Mouse (Mus musculus): ENCODE results near the gene Tpd52l2.

The Tpd52l2 gene

DNA sequence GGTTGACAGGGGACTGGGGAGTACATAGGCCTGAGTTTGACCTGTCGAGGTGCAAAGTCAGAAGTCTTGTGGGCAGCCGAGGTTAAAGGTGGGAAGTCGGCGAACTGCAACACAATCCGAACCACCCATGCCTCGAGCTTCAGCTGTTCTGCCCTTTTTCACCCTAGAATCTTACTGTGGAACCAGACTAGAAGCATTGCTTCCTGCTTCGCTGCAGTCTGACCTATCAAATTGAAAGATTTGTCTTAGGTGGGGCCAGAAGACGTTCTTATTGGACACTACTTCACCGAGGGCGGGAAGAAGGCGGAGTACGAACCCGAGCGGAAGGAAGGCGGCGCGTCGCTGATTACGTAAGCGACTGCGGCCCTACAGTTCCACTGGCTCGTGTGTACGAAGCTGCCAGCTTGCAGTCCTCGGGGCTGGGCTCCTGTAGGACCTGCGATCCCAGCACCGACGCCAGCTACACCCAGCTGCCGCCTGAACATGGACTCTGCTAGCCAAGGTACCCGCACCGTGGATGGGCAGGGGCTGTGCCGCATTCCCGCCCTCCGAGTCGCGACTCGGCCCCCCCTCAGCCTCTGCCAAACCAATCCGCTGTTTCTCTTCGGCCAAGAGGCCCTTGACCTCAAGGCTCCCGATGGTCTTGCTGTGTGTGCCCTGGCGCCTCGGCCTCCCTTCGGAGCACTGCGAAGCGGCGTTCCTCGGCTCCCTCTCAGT lies at the start of gene Tpd52l2:
Gene Tpd52l2, plus strand, starts transcription at position 312 of the 717 bp plus-strand sequence.
- peak; percentile 73 to 92 for DNase-seq (ENCODE audit: low spot score in 2 of 2)

DNA sequence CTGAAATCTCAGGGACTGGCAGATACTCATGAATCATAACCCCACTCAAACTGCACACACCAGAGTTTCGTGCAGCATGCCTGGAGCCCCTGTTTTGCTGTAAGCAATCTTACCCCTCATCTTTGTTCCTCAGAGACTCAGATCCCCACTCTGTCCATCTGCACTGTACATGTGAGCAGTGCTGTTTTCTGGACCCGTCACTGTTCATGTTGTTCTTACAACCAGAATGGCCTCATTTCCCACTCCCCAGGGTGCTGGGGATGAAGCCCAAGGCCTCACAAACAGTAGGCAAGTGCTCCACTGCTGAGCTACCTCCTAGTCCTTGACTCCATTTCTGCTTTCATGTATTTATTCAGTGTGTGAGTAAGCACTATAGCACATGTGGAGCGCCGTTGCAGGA lies 44.8 kb upstream of the Tpd52l2 start:
- DNase-seq (ENCODE audit: low spot score in 2 of 2) = no peak

DNA sequence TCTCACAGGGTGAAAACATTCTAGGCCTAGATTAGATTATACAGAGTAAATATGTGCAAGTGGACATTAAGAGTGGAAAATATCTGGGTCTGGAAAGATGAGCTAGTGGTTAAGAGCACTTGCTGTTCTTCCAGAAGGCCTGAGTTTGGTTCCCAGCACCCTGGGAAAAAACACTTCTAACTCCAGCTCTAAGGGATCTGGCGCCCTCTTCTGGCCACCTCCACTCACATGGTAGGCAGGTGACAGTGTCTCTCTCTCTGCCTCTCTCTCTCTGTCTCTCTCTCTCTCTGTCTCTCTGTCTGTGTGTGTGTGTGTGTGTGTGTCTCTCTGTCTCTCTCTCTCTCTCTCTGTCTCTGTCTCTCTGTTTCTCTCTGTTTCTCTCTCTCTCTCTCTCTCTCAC lies 43.7 kb upstream of the Tpd52l2 start:
- DNase-seq (ENCODE audit: low spot score in 2 of 2) = no peak

DNA sequence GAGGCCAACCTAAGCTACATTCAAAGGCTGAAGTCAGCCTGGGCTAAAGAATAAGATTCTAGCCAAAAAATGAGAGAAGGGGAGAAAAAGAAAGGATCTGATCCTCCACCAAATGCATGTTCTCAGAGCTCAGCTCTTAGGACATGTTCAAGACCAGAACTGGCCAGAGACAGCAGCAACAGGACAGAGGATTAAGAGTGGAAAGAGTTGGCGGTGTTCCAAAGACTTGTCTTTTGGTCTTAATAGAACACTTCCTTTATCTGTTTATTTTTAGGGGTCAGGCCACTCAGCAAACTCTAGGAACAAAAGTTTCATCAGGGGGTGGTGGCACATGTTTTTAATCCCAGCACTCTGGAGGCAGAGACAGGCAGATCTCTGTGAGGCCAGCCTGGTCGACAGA lies 41.0 kb upstream of the Tpd52l2 start:
- DNase-seq (ENCODE audit: low spot score in 2 of 2) = no peak

DNA sequence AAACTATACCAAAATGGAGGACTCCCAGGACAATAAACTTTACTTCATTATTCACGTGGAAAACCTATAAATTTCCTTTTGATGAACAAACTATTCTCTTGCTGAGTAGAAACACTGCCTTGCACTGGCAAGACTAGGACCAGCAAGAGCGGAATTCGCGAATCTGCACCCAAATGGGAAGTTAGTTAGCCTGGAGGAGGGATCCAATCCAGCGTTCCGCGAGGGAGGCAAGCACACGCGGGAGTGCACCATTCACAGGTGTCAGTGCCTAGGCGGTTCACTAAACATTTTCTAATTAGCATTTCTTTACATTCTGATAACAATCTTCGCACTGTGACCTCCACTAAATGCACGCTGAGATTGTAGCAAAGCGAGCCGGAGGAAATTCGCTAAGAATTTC lies 39.1 kb upstream of the Tpd52l2 start:
- DNase-seq (ENCODE audit: low spot score in 2 of 2) = no peak

DNA sequence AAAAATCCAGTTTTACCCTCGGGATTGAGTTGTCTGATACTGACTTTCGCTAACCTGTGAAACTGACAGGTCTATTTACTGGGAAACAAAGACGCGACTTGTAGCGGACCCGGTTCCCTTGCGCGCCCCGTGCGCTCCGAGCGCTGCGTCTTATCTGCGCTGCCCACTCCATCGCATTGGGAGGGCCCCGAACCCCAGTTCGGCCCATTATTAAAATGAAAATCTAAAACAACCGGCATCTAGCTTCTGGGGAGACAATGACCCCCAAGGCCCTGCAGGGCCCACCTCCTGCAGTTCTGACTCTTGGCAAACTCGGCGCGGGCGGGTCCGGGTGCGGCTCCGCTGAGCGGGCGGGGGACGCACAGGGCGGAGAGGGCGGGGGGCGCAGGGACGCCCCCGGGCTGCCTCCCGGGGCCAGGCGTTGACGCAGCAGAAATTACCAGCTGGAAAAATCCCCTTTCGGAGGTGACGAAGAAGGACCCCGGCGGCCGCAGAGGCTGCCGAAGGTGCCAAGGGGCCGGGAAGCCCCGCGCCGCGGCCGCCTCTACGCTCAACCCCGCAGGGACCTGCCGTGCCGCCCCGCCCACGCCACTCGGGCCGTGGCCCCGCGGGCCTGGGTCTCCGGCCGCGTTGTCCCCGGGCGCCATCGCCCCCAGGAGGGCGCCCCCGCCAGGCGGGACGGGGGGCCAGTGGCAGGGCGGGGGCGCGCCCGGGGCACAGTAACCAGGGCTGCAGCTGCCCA lies 38.4 kb upstream of the Tpd52l2 start:
- DNase-seq (ENCODE audit: low spot score in 2 of 2) = peak in 1 of 2 experiments; percentile 31

DNA sequence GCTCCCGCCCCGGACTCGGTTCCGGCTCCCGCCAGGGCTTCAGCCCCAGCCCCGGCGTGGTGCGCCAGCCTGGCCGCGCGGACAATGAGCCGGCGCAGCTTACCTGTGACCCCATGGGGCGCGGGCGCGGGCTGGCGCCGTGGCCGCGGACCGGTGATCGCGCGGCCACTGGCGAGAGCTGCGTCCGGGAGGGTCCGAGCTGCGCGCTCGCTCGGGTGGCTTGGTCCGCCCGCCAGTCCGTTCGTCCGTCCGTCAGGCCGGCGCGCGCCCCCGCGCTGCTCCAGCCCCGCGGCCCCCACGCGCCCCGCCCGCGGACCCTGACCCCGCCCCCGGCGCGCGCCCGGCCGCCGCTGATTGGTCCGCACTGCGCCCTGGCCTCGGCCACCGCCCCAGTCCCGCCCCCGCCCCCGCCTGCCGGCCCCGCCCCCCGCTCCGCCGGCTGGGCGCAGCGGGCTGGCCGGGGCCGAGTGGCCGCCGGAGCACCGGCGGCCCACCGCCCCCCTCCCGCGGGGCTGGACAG lies 37.7 kb upstream of the Tpd52l2 start, which contains the start of gene Zbtb46:
Gene Zbtb46, minus strand, starts transcription at position 274 of the 520 bp plus-strand sequence.
- peak; percentile 82 to 91 for DNase-seq (ENCODE audit: low spot score in 2 of 2)

DNA sequence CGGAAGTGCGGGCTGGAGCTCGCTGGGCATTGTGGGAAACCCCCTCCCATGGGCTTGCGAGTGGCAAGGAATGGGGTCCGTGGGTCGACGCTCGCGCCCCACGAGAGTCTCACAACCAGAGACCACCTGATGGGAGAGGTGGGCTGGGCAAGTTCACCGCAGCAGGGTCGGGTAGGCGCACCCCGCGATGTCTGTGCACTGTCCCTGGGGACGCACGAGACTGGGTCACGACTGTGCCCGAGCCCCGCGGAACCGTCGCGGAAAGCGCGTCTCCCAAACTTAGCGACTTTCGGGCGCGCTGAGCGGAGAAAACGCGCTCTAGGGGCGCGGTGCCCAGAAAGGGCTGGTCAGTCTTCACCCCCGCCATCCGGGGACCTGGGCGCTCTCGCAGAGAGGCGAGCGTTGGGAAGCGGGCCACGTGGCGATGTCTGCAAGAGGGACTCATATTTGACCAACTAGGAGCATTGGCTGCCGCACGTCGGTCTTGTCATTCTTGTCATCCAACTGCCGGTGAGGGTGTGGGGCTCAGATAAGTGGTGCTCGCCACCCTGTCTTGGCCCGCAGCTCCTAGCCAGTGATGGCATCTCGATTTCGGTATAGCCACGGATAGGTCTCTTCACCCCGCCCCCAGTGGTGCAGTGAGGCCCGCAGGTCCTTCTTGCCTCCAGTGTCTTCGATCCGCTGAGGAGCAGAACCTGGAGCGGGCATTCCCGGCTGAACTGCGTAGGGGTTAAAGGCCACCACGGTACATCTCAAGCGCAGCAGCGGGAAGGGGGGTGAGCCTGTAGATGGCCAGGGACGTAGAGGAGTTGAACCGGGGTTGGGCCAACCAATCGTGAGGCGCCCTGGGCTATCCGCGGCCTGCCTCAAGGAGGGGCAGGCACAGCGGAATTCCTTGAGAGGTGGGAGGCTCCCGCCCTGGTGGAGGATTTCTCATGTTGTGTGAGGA lies 37.0 kb upstream of the Tpd52l2 start:
- DNase-seq (ENCODE audit: low spot score in 2 of 2) = peak in 1 of 2 experiments; percentile 56

DNA sequence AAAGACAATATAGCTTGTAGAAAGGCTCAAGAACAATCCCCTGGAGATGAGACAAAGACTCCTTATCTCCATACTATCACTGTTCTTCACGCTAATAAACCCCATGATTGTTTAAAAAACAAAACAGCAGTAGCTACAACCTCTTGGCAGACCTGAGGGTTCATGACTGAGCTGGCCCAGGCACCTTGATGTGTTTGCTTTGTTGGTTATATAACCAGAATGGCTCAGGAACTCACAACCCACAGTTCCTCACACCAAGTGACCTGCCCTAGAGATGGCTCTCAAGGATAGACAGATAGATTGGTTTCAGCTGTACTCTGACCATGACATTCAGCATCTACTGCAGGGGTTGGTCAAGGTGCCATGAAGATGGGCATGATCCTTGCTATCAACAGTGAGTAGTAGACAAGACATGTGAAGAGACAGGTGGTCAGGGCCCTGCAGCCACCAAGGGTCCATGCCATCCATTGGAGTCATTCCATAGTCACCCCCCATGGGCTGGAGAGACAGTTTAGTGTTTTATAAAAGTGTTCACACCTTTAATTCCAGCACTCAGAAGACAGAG lies 35.3 kb upstream of the Tpd52l2 start:
- no peak for DNase-seq (ENCODE audit: low spot score in 2 of 2)

DNA sequence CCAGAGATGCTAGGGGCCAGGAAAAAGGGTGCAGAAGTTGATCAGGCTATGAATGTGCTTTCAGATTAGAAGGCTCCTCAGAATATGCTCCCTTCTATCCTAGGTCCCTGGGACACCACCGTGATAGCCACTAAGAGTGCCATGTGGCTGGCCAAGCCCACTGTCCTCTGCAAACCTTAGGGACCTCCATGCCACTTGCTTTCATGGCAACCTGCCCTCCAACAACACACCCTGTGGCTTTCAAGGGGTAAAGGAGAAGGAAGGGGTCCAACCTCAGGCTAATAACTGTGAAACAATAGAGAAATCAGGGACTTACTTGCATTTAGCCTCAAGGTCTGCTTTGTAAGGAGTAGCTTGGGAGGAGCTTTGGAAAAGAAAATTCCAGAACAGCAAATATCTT lies 34.3 kb upstream of the Tpd52l2 start:
- no peak for DNase-seq (ENCODE audit: low spot score in 2 of 2)

DNA sequence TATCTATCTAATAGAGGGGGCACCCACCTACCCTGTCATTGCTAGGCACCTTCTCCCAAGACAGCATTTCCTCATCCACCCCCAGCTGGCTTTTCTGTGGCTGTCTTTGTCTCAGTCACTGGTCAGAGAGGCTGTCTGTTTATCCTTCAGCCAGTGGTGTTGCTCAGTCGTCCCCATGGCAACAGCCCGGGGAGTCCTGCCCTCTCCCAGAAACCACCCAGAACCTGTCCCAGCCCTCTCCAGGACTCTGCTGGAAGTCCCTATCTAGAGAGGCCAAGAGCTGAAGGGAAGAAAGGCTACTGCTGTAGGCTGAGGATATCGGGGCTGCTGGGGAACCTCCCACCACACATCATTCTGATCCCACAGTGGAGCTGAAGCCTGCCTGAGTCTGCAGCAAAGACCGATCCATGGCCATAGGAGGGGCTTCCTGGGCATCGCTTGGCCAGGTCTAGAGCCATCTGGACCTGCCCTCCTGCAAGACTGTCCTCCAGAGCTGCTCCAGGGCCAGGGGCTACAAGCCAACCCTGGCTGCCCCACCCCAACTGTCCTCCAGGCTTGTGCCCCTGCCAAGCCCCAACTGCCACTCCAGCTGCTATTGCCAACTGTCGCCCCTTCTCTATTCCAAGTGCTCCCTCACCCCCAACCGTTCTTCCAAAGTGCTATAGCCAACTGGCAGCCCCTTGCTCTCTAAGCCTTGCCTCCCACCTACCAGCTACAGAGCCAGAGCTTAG lies 33.8 kb upstream of the Tpd52l2 start:
- DNase-seq (ENCODE audit: low spot score in 2 of 2) = peak; percentile 52 to 86

DNA sequence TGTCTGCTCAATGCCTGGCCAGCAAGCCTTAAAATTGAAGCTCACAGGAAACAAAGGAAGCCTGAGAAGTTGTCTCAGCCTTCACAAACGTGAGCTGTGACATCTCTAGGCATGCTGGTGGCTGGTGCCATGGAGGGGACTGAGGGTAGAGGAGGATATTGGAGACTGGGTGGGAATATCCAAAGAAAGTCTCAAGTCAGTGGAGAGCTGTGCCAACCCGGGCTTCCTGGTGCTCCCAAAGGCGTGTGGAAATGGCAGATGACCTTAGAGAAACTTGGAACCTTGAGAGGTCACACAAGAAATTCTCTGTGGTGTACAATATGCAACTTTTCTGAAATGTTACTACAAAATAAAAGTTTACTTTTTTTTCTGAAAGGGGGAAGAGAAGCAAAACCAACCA lies 31.5 kb upstream of the Tpd52l2 start:
- DNase-seq (ENCODE audit: low spot score in 2 of 2) = no peak

DNA sequence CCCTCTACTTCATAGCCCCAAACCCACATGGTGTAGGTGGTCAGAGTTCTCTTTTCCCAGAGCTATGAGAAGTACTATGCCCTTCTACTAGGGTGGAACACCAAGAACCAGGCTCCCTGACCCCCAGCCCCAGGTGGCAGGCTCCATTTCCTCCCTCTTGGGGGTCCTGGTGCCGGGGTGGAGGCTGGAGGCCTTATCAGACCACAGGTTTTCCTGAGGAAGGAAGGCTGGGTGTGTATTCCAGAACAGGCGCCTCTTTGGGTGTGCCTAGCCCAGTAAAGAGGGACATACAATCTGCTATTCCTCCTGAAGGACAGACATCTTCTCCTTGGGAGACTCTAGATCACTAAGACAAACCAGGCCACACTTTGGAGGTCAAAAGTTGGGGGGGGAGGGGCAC lies 26.7 kb upstream of the Tpd52l2 start:
- no peak for DNase-seq (ENCODE audit: low spot score in 2 of 2)

DNA sequence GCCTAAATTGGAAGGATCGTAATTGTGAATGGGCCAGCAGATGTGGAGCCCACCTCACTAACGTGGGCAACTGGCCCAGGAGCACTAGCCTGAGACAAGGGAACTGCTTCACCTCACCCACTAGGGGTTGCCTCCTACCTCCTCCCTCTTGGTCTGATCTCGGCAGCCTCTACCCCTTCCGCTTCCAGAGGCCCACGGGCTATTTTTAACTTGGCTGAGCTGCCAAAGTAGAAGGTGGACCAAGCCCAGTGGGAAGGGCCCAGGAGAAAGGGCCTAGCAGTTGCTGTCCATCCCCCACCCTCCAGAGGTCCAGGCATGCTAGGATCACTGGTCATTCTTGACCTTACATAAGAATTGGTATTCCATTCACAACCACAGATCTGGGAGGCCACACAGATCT lies 25.7 kb upstream of the Tpd52l2 start:
- DNase-seq (ENCODE audit: low spot score in 2 of 2) = no peak

DNA sequence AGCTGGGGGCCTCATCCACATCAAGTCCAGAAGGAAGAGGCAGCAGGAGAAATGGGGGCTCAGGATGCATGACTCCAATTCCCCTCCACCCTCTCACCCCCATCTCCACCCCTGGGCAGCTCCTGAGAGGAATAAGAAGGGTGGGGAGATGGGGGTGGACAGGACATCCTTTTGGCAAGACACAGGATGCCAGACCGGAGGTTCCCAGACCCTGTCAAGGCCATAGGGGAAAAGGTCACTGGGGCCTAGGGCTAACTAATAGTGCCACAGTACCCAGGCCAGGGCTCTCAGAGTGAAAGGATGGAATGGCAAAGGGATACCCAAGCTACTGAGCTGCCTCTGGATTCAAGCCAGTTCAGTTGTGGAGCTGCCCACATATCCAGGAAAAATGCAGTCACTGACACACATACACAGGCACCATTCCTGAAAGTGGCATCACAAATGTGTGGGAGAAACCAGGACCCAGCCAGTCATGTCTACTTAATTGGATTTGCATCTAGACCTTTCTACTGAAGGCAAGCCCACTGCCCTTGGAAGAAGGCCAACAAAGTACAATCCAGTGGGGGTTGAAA lies 24.6 kb upstream of the Tpd52l2 start:
- DNase-seq (ENCODE audit: low spot score in 2 of 2) = no peak

DNA sequence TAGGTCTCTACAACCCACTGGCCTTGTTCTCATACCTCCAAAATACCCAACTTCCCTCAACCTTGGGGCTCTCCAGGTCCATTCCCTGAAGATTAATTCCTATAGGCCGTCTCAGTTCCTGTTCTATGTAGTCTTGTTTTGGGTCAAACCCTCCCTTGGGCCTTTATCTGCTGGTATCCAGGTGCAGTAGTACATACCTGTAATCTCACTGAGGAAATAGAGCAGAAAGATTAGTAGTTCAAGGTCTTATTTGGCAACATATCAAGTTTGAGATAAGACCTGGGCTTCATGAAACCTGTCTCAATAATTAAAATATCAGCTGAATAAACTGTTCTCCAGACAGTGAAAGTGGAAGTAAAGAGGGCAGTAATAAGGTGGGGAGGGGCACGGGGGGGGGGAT lies 13.8 kb upstream of the Tpd52l2 start:
- no peak for DNase-seq (ENCODE audit: low spot score in 2 of 2)

DNA sequence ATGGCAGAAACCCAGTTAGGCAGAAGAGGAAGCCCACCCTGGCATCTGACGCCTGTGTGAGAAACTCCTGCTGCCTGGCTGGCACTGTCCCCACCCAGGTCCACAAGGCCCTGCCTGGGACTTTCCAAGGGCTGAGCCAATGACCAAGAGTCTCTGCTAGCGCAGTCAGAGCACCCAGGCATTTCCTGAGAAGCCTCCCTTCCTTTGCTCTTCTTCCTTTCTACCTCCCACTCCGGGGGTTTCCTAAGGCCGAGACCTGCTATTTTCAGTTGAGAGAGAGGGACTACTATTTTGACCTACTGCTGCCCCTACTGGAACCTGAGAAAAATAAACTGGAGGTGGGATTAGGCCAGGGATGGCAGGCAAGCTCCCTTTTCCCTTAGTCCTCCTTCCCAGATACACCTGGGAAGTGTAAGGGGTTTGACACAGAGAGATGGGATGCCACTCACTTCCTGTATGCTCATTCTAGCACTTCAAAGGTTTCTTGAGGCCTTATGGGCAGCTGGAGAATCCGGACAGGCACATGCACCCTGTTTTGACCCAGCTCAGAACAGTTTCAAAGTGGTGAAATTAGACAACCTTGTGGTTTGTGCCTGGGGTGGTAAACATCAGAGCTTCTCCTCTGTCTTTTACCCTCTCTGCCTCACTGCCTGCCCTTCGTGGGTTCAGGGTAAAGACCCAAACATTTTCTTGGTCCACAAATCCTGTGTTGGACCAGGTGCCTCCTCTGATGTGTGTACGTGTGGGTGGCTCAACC lies 13.2 kb upstream of the Tpd52l2 start:
- no peak for DNase-seq (ENCODE audit: low spot score in 2 of 2)

DNA sequence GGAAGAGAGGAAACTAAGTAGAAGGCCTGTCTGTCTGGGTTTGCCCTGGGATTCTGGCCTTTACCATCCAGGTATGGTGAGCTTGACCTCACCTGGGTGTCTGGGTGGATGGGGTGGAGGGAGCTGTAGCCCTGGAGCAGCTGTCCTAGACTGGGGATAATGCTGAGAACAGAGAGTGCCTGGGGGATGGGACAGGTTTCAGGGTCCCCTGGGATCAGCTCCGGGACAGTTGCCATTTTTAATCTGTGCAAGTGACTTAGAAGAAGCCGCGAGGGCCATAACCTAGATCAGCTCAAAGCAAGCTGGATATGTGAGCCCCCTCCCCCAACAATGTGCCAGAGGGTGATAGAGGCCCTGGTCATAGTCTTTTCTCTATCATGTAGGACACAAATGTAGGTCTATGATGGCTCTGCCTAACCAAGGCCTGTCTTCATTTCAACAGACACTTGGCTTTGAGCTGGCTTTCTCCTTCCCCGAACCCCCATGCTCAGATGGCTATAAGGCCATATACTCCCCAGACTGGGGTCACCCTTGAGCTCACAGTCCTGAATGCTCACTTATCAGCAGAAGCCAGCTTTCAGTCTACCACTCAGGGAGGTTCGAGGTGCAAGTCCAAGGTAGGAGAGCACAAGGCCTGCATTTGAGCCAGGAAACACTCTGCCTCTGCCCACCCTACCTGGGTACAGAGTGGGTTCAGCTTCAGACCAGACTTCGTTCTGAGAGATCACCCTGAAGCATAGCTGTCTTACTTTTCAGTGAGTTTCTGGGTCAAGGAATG lies 12.3 kb upstream of the Tpd52l2 start:
- DNase-seq (ENCODE audit: low spot score in 2 of 2) = no peak

DNA sequence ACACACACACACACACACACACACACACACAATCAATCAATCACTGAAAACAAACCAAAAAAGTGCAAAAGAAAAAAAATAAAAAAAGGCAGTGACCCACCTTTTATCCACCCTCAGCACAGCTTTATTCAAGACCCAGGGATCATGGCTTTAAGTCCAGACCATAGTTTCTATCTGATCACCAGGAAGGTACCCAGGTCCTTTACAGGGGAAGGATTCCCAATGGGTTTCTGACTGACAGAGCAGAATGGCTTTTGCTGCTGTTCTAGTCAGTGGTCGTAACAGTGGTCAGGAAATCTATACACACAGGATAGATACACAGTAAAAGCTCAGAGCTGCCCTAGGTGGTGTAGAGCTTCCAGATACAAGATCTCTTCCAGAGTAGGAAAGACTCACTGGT lies 11.2 kb upstream of the Tpd52l2 start:
- DNase-seq (ENCODE audit: low spot score in 2 of 2) = no peak
